Mouse (Mus musculus) urinary bladder, adult 18-20 months (tissue): ENCODE measurements at regions not wholly inside any gene's neighbourhood (a gene's known extent, or its start where the extent isn't known, plus 50 kb on each side); places are given as distances from the start of the nearest gene placed in this dataset.

ENCODE experiments used
- DNase-seq, 2 experiments: peaks; one replicate each; pipeline ENCODE4 v3.0.0; 2022; ENCODE audit warnings: low spot score in 2 of 2, mixed read lengths in 2 of 2

DNA sequence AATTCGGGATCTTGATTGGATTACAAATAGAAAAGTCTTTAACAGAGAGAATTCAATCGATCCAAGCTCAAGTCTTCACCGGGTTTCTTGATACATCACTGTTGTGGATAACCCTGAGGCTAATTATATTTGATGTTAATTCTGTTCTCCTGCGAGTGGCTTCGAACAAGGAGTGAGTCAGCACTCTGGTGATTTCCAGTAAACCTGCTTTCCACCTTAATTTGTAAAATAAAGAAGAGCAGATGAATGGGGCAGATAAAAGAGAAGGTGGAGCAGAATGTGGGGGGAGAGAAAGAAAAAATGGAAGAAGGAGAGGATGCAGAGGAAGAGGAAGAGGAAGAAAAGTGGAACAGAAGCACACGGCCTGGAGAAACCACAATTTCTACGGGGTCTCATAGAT, 137.5 kb upstream of the Tll1 start:
- DNase-seq = no peak

DNA sequence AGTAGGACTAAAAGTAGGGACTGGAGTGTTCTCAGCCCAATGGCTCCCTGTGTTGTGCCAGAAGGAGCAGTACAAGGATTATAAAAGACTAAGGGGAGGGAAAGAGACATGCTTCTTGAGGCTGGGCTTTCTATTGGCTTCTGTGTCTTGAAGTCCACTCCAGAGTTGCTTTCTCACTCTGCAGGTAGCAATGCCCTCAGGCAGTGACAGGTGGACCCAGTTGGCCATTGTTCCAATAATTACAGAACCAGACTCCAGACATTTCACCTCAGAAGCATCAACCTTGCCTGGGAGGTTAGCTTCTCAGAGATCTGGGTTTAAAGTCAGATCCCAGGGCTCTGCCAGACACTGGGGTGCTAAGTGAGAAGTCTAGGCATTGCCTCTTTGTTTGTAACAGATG, 136.3 kb upstream of the Tll1 start:
- no peak for DNase-seq

DNA sequence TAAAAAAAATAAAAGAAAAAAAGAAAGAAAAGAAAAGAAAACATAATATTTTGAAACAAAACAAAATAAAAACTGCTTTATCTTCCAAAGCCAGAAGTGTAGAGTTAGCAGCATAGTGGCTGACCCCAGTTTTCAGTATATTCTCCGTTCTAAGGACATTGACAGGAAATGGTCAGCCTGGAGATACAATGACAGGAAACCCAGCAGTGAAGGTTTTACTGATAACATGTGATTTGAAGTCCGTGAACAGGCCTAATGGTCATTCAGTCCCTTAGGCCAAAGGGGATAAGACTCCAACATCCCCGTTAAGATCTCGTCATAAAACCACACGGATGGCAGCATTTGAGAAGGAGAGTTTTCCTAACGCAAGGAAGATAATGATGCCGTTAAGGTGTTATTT, 131.3 kb upstream of the Tll1 start:
- no peak for DNase-seq

DNA sequence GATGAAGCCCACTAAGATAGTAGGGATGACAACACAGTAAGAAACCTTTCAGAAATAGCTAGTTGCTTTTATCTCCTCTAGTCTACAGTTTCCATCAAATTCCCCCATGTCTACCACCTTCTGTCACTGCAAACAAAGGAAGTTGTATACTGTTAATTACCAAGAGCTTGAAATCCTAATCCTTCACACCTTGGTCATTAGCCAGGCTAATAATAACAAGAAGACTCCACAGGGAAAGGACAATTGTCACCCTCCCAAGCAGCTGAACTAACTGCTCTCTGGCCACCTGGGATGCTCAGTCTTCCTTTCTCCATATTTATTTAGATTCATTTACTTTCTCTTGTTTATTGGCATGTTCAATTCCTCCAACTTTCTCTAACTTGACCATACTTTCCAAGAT, 130.5 kb upstream of the Tll1 start:
- no peak for DNase-seq

DNA sequence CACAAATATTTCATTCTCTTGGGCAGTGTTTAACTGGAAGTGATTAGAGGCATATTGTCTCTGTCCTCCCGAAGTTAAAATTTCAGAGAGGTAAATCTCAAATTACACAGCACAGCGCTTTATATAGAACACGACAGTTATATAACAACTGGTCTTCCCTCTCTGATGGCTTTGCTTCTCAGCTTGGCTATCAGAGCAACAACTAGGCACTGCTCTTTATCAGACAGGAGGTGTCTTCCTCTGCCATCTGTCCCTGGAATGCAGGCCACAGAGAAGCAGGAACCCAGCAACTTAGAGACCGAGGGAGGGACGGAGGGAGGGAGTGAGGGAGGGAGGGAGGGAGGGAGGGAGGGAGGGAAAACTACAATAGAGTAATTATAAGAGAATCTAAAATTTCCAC, 129.4 kb upstream of the Tll1 start:
- no peak for DNase-seq

DNA sequence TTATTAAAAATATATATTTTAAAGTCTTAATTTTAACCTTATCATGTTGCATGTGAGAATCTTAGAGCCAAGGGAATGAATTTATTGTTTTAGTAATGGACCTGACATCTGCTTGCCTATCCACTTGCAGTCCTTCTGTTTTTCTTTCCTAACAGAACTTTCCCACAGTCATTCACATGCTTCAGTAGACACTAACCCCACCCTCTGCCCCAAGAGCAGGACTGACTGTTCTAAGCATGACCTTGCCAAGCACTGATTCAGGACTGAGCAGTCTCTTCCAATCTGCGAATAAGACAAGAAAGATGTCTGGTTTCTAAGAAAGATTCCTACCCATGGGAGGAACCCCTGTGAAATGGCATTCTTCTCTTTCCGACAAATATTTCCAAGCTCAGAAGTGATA, 117.9 kb upstream of the Tll1 start:
- DNase-seq = no peak

DNA sequence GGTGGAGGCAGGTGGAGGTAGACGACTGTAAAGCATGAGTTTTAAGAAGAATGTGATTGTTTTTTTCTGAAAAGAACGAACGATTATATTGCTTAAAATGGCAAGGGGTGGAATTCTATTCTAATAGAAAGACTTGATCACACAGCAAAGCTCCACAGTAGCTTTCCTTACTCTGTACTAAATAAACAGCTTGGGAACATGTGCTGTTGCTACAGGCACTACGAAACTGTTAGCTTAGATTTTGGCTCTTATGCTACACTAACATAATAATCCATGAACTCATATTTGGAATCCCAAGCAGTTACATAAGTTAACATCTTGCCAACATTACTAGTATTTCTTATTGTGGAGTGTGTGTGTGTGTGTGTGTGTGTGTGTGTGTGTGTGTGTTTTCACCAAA, 114.3 kb upstream of the Tll1 start:
- no peak for DNase-seq

DNA sequence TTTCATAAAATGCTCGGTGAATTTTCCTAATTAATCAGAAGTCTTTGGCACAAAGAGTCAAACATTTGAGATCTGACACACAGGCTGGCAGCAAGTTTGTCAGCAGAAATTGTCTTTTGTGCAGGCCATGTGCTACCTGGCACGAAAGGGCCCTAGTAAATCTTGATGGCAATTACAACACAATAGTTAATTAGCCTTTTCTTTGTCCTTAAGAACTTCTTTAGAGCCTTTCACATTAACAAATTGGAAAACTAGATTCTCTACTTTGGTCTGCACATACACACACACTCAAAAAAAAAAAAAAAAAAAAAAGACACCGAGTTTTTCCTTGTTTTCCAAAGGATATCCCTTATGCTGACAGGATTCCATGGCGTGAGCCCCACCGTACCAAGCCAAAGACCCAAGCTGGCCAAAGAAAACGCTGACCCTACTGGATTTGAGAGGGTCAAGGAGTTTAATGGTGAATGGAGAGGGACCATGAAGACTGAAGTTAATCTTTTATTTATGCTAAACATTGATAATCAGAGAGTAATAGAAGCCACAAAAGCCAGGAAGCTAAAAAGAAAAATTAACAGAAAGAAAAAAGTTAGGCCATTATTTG, 113.2 kb upstream of the Tll1 start:
- no peak for DNase-seq

DNA sequence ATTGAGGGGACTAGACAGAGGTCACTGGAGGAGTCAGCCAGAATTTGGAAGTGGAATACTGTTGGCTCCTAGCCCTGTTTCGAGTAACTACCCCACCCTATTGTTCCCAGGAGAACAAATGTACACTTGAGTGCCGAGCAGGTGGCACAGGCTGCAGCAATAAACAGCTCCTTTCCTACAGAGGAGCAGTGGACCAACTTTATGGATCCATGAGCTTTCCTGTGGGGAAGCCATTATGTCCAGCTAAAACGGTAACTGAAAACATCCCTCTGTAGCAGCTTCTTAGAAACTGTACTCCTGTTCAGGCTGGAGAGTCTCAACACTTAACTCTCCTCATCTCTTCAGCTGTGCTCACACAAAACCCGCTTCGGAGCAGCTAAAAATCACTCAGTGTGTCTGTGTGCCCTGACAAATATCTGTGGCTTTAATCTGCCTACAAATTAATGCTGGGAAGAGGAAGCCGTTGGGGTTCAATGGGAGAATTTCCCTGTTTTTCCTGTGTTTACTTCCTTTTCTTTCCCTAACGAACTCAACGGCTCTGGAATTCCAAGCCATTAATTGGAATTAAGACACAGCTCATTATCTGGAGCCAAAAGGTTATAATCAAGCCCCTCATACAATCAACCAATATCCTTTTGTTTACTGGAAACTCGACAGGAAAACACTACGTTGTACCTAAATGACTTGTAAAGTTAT, 112.6 kb upstream of the Tll1 start:
- no peak for DNase-seq

DNA sequence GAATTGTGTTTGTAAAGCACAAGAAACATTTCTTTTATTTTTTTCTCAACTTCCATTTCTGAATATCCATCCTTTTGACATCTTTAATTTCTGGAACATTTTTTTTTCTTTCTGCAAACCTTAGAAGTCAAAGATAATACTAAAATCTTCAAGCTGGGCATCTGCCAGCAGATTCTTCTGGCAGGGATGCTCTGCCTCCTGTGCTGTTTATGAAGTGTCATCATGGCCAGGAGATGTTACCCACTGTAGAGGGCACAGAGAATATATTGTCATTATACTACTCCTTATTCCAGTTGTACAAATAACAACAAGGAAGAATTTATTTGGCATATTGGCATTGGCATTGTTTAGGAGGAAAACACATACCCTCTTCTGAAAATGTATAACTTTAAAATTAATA, 111.7 kb upstream of the Tll1 start:
- DNase-seq = no peak

DNA sequence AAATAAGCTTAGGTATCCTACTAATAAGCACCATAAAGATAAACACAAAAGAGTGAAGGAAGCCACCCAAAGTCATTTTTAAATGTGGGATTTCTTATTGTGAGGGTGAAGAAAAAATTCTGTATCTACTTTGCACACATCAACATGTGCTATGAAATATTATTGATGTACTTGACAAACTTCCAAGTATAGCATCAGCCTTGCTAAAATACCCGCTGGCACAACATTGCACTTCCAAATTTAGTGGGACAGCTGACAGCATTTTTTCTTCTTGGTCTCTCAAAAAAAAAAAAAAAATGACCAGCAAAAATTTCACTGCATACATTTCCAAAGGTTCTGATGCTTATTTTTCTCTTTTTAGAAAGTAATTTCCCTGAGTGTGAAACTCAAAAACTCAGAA, 101.9 kb upstream of the Tll1 start:
- DNase-seq = no peak

DNA sequence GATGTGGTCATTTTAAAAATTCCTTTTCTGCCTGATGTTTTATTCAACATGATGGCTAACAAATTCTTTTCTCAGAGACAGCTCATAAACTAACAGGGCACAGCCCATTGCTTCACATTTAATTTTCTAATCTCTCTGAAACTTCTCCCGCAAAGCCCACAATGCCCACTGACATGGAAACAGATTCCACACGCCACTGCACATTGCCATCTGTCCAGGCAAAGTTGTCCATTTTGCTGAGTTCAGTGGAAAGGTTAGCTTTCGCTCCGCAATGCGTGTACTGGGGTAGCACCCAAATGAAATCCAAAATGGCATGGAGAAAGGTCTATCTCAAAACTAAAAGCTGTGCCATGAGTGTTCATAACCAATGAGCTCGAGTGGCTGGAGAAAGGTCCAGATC, 76.7 kb upstream of the Tll1 start:
- DNase-seq = no peak

DNA sequence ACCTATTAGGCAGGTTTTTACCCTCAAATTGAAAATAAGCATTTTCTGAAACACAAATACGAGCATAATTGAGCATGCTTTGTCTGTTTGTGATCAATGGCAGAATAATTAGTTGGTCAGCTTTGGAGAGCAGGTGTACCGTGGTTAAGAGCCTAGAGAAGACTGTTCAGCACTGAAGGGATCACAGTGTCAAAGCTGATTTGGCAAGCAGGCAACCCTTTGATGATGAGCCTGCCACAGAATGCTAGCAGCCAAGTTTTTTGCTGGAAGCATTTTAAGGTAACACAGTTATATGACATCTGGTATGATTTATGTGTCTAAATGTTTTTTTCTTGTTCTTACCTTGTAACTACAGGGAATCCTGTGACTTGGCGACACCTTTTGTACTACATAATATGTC, 75.5 kb upstream of the Tll1 start:
- no peak for DNase-seq

DNA sequence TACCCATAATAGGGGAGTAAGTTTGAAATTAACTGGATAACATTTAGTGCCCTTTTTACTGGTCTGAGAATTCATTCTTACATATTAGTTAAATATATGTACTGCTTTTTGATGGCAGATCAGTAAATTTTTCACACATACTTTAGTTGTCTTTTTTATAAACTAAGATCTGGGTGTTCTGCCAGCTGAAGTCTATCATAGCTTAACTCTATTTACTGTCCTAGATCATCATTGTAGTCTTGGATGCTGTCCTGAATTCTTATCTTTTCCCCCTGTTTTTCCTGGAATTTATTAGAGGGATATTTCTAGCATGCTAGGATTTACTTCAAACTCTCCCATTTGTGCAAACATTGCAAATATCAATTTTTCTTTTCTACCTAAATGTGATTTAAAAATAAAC, 74.3 kb upstream of the Tll1 start:
- DNase-seq = no peak

DNA sequence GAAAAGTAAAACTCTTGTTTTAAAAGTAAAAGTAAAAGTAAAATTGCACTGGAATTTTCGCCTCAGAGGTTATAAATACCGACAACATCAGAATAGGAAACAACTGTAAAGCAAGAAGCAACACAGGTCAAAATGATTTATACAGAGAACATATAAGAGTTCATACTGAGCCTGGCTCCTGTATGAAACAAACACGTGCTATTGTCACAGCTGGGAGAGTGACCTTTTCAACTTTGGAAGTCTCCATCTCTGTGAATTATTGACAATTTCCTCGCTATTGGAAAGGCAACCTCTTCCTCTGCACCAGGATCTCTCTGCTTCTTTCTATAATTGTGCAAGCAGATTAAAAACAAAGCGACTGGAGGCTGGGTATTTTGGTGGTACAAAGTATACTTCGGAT, 70.0 kb upstream of the Tll1 start:
- no peak for DNase-seq

DNA sequence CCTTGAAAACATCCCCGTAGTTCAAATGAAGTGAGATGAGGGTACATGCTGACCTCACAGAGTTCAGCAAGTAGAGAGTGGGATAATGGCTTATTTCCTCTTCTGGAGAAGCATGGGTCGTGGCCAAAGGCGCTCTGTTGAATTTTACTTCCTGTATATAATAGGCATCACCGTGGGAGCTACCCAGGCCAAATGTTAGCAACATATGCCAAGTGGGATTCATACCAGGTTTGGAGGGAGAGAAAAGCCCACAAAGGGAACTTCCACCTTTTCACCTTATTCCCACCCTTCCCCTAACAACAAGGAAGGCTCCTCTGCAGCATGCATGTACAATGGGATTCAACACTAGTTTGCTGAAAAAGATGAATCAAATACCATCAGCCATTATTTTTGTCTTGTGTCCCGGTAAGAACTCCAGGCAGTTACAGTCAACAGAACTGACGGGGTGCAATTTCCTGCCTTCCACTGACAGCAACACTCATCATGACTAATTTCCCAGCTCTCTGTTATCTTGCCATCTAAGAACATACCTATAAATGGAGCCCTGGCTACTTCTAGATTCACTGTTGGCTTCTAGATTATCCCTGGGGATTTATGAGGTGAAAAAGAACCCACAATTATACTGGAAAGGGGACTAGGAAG, 59.4 kb upstream of the Tll1 start:
- DNase-seq = no peak
